Mouse (Mus musculus) embryonic facial prominence, embryonic 15.5 days (tissue): ENCODE measurements around the gene Hormad1. TPM values are rescaled to one million over a fixed set of nuclear protein-coding genes. Genes with fewer than 3 reads are reported as not detected.

Experiments used
- ATAC-seq: fragments of 200-750 bp; cut with Nextera tagmentation; 2 replicates; pipeline ENCODE4 v1.8.0; 2017; ENCODE audit warnings: low read depth, moderate TSS enrichment; ENCODE audit not compliant: insufficient number of reproducible peaks, low FRiP score, low TSS enrichment
- H3K27ac ChIP-seq: fragments of 300-500 bp; sonication (generic); replicated peaks from 2 replicates; pipeline ENCODE4 v1.5.1; 2015; ENCODE audit warnings: mild to moderate bottlenecking, inconsistent platforms
- H3K27me3 ChIP-seq: fragments of 300-500 bp; sonication (generic); 2 replicates; pipeline ENCODE4 v1.6.1; 2015; ENCODE audit warnings: inconsistent platforms
- H3K36me3 ChIP-seq: fragments of 300-500 bp; sonication (generic); 2 replicates; pipeline ENCODE4 v1.6.1; 2015; ENCODE audit warnings: mild to moderate bottlenecking, inconsistent platforms
- H3K4me1 ChIP-seq: fragments of 300-500 bp; sonication (generic); 2 replicates; pipeline ENCODE4 v1.6.1; 2015; ENCODE audit warnings: inconsistent platforms
- H3K4me2 ChIP-seq: fragments of 300-500 bp; sonication (generic); replicated peaks from 2 replicates; pipeline ENCODE4 v1.6.1; 2015; ENCODE audit warnings: mild to moderate bottlenecking, inconsistent platforms
- H3K4me3 ChIP-seq: fragments of 300-500 bp; sonication (generic); replicated peaks from 2 replicates; pipeline ENCODE4 v1.5.1; 2015; ENCODE audit warnings: mild to moderate bottlenecking, inconsistent platforms
- H3K9ac ChIP-seq: fragments of 300-500 bp; sonication (generic); 2 replicates; pipeline ENCODE4 v1.6.1; 2015; ENCODE audit warnings: inconsistent platforms
- H3K9me3 ChIP-seq: fragments of 300-500 bp; sonication (generic); replicated peaks from 2 replicates; pipeline ENCODE4 v1.6.1; 2016; ENCODE audit warnings: inconsistent platforms
- WGBS: fragments of 180-500 bp; shearing (Covaris S2); methylation state at CpG from one replicate; pipeline ENCODE4 v1.1.7; 2015; 5-methylcytosine and 5-hydroxymethylcytosine counted together
- polyA plus RNA-seq: library from polyadenylated mRNA; unstranded; fragments of >200 nt; fragmentation: Nextera tagmentation; extraction: Ambion mirVana; gene quantifications from 2 replicates; pipeline ENCODE4 v1.2.1, GENCODE M21; 2015

The Hormad1 gene
- polyA plus RNA-seq, 1 experiment from 2014 or later, result not detected

- H3K4me1 ChIP-seq, result no peaks in the 10 kb centered on the region
- peaks cover 48% of the 10 kb centered on the region for H3K36me3 ChIP-seq
- H3K27me3 ChIP-seq, result no peaks in the 10 kb centered on the region
- no peak overlapping the region for H3K9ac ChIP-seq
- H3K27ac ChIP-seq, result no peak overlapping the region
- ATAC-seq, result no peak
- 84% methylated on average over 4 of the region's 4 CpGs for WGBS
- no peaks in the 10 kb centered on the region for H3K9me3 ChIP-seq
- H3K4me2 ChIP-seq, result no peak overlapping the region
- no peak overlapping the region for H3K4me3 ChIP-seq
Measured at GRCm38 (mm10) chr3:95636072-95636471, 76.6 kb downstream of the Hormad1 start.

Other genes starting within 250 kb of the Hormad1 start
- 146 and 153 TPM in 2 replicates for gene Cers2, start 244.9 kb upstream of the Hormad1 start, polyA plus RNA-seq
- 38.3 and 39.4 TPM in 2 replicates for gene Setdb1, start 202.5 kb upstream of the Hormad1 start, polyA plus RNA-seq
- gene 4930558C23Rik, start 156.8 kb upstream of the Hormad1 start, polyA plus RNA-seq, result 0.24 TPM in 1 of 2 replicates, not detected in the other
- gene Arnt, start 125.3 kb upstream of the Hormad1 start, polyA plus RNA-seq, result 49.9 and 50.2 TPM in 2 replicates
- 122 and 138 TPM in 2 replicates for gene Ctsk, start 60.4 kb upstream of the Hormad1 start, polyA plus RNA-seq
- gene Ctss, start 32.9 kb upstream of the Hormad1 start, polyA plus RNA-seq, result 22.1 and 22.2 TPM in 2 replicates
- gene Golph3l, start 29.3 kb downstream of the Hormad1 start, polyA plus RNA-seq, result 26.3 and 26.9 TPM in 2 replicates
- 74.8 and 77.9 TPM in 2 replicates for gene Ensa, start 65.3 kb downstream of the Hormad1 start, polyA plus RNA-seq
- 51.8 and 55.4 TPM in 2 replicates for gene Mcl1, start 99.1 kb downstream of the Hormad1 start, polyA plus RNA-seq
- gene Adamtsl4, start 128.2 kb downstream of the Hormad1 start, polyA plus RNA-seq, result 3.8 and 4.2 TPM in 2 replicates
- gene Ecm1, start 179.9 kb downstream of the Hormad1 start, polyA plus RNA-seq, result 27.8 and 29.9 TPM in 2 replicates
- gene Tars2, start 200.5 kb downstream of the Hormad1 start, polyA plus RNA-seq, result 39.4 and 45.8 TPM in 2 replicates